Mouse (Mus musculus): Measurements from ENCODE around the gene Emb.

Gene Emb

GRCm38 (mm10) chr13:117195569-117196495 is 12.5 kb upstream of the Emb start:
- H3K27me3 ChIP-seq (ENCODE audit: insufficient read depth, low read length), result no peaks in the 10 kb centered on the region
- no peaks in the 10 kb centered on the region for H3K36me3 ChIP-seq (ENCODE audit: insufficient read depth, low read length)
- no peaks in the 10 kb centered on the region for H3K4me1 ChIP-seq (replicated peaks; ENCODE audit: low read depth, low read length)
- no peak for TF ChIP-seq POU5F1 (IDR thresholded peaks at IDR 0.05; ENCODE audit: borderline replicate concordance, low read length)
- no peak overlapping the region for H3K4me3 ChIP-seq (replicated peaks; ENCODE audit: low read length)
- H3K9me3 ChIP-seq (ENCODE audit: low read length), result no peaks in the 10 kb centered on the region

GRCm38 (mm10) chr13:117197666-117198065 is 10.7 kb upstream of the Emb start:
- H3K27me3 ChIP-seq (ENCODE audit: insufficient read depth, low read length), result no peaks in the 10 kb centered on the region
- no peaks in the 10 kb centered on the region for H3K4me1 ChIP-seq (replicated peaks; ENCODE audit: low read depth, low read length)
- no peaks in the 10 kb centered on the region for H3K36me3 ChIP-seq (ENCODE audit: insufficient read depth, low read length)
- no peaks in the 10 kb centered on the region for H3K9me3 ChIP-seq (ENCODE audit: low read length)
- TF ChIP-seq CTCF (conservative IDR thresholded peaks at IDR 0.05; ENCODE audit: low read length) (no peak), POU5F1 (IDR thresholded peaks at IDR 0.05; ENCODE audit: borderline replicate concordance, low read length) (no peak), NANOG (IDR thresholded peaks at IDR 0.05; ENCODE audit: borderline replicate concordance, low read length) (no peak)
- H3K4me3 ChIP-seq (replicated peaks; ENCODE audit: low read length), result no peak overlapping the region

GRCm38 (mm10) chr13:117198402-117199083 is 9.8 kb upstream of the Emb start:
- H3K36me3 ChIP-seq (ENCODE audit: insufficient read depth, low read length), result no peaks in the 10 kb centered on the region
- no peaks in the 10 kb centered on the region for H3K4me1 ChIP-seq (replicated peaks; ENCODE audit: low read depth, low read length)
- H3K27me3 ChIP-seq (ENCODE audit: insufficient read depth, low read length), result no peaks in the 10 kb centered on the region
- TF ChIP-seq CTCF (conservative IDR thresholded peaks at IDR 0.05; ENCODE audit: low read length) (peak; percentile 70), NANOG (IDR thresholded peaks at IDR 0.05; ENCODE audit: borderline replicate concordance, low read length) (no peak)
- H3K4me3 ChIP-seq (replicated peaks; ENCODE audit: low read length), result no peak overlapping the region
- no peaks in the 10 kb centered on the region for H3K9me3 ChIP-seq (ENCODE audit: low read length)

DNA sequence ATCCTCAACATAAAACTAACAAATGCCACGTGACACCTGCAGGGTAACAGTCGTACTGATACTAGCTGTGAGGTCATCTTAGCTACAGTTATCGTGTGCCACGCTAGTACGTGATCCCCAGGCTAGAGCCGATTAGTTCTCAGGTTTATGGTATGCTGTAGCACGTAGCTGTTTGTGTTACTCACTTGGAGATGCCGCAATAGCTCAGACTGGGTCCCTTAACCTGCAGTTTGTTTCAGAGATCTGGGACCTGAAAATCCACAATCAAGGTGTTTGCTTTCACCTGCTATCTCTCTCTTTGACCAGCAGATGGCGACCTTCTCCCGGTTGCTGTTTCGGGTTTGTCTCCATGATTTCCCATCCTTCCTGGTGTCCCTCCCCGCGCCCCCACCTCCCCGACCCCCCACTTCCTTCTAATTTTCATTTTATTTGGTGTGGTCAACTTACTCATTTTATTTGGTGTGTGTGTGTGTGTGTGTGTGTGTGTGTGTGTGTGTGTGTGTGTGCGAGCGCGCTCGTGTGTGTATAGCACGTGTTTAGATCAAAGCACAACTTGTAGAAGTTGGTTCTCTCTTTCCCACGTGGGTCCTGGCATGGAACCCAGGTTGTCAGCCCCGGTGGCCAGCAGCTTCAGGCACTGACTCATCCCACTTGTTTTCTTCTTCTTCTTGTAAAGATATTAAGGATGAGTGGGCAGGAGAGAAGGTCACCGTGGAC is 5.4 kb upstream of the Emb start:
- Histone ChIP-seq H3K27me3 (ENCODE audit: insufficient read depth, low read length) (no peaks in the 10 kb centered on the region), H3K4me3 (replicated peaks; ENCODE audit: low read length) (no peak overlapping the region), H3K4me1 (replicated peaks; ENCODE audit: low read depth, low read length) (peaks cover 1% of the 10 kb centered on the region; the same call in 1 of the 2 replicates), H3K36me3 (ENCODE audit: insufficient read depth, low read length) (no peaks in the 10 kb centered on the region), H3K9me3 (ENCODE audit: low read length) (no peaks in the 10 kb centered on the region)
- TF ChIP-seq POU5F1 (IDR thresholded peaks at IDR 0.05; ENCODE audit: borderline replicate concordance, low read length) (no peak), CTCF (conservative IDR thresholded peaks at IDR 0.05; ENCODE audit: low read length) (peak; percentile 51)

GRCm38 (mm10) chr13:117204685-117205084 is 3.7 kb upstream of the Emb start:
- peaks cover 7% of the 10 kb centered on the region; the same call in 1 of the 2 replicates for H3K4me1 ChIP-seq (replicated peaks; ENCODE audit: low read depth, low read length)
- no peaks in the 10 kb centered on the region for H3K27me3 ChIP-seq (ENCODE audit: insufficient read depth, low read length)
- no peaks in the 10 kb centered on the region for H3K36me3 ChIP-seq (ENCODE audit: insufficient read depth, low read length)
- H3K4me3 ChIP-seq (replicated peaks; ENCODE audit: low read length), result no peak overlapping the region
- TF ChIP-seq POU5F1 (IDR thresholded peaks at IDR 0.05; ENCODE audit: borderline replicate concordance, low read length), result no peak
- TF ChIP-seq NANOG (IDR thresholded peaks at IDR 0.05; ENCODE audit: borderline replicate concordance, low read length), result no peak
- no peak for TF ChIP-seq CTCF (conservative IDR thresholded peaks at IDR 0.05; ENCODE audit: low read length)
- H3K9me3 ChIP-seq (ENCODE audit: low read length), result no peaks in the 10 kb centered on the region

- Histone ChIP-seq H3K9me3 (ENCODE audit: low read length) (no peaks in the 10 kb centered on the region), H3K27me3 (ENCODE audit: insufficient read depth, low read length) (no peaks in the 10 kb centered on the region), H3K4me1 (replicated peaks; ENCODE audit: low read depth, low read length) (peaks cover 14% of the 10 kb centered on the region), H3K4me3 (replicated peaks; ENCODE audit: low read length) (no peak overlapping the region), H3K36me3 (ENCODE audit: insufficient read depth, low read length) (no peaks in the 10 kb centered on the region)
- no peak for TF ChIP-seq NANOG (IDR thresholded peaks at IDR 0.05; ENCODE audit: borderline replicate concordance, low read length)
- no peak for TF ChIP-seq POU5F1 (IDR thresholded peaks at IDR 0.05; ENCODE audit: borderline replicate concordance, low read length)
- no peak for TF ChIP-seq CTCF (conservative IDR thresholded peaks at IDR 0.05; ENCODE audit: low read length)
Observed at GRCm38 (mm10) chr13:117206066-117206465, 2.3 kb upstream of the Emb start.

DNA sequence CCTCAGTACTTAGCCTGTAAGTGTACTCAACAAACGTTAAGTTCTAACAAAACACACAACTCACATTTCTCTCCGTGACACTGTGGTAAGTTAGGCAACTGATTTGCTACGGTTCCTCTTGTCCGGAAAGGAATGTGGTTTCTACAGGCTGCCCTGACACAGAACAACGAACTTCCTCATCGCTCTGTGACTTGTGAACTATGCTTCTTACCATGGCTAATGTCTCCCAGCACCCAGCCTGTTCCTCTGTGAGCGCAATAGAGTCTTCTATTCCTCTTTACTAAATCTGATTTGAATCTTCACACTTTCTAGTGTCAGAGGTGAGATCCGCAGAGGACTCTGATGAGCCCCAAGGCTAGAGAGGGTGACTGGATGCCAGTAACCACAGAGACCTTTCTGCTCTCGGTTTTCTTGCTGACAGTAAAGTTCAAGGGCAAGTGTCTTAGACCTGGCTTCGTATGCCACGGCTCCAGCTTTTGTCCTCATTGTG is 3.1 kb downstream of the Emb start:
- peaks cover 48% of the 10 kb centered on the region for H3K4me1 ChIP-seq (replicated peaks; ENCODE audit: low read depth, low read length)
- H3K9me3 ChIP-seq (ENCODE audit: low read length), result no peaks in the 10 kb centered on the region
- no peaks in the 10 kb centered on the region for H3K36me3 ChIP-seq (ENCODE audit: insufficient read depth, low read length)
- no peaks in the 10 kb centered on the region for H3K27me3 ChIP-seq (ENCODE audit: insufficient read depth, low read length)
- TF ChIP-seq NANOG (IDR thresholded peaks at IDR 0.05; ENCODE audit: borderline replicate concordance, low read length) (no peak), POU5F1 (IDR thresholded peaks at IDR 0.05; ENCODE audit: borderline replicate concordance, low read length) (no peak), CTCF (conservative IDR thresholded peaks at IDR 0.05; ENCODE audit: low read length) (no peak)
- H3K4me3 ChIP-seq (replicated peaks; ENCODE audit: low read length), result no peak overlapping the region

DNA sequence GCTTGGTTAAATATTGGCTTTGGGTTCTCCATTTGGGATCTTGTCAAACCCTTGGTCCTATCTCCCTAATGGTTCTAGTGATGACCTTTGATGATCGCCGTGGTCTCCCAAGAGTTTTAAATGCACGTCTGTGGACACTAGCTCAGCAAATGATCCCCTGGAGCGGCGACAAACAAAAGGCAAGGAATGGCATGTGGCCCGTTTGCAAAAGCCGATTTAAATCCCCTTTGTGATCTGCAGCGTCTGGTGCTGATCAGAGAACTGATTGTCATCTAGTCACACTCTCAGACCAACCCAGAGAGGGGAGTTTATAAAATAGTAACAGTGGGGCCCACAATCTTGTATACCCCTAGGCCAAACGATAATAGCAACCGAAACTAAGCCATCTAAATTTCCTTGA is 7.1 kb downstream of the Emb start:
- no peak for TF ChIP-seq POU5F1 (IDR thresholded peaks at IDR 0.05; ENCODE audit: borderline replicate concordance, low read length)
- TF ChIP-seq CTCF (conservative IDR thresholded peaks at IDR 0.05; ENCODE audit: low read length), result no peak
- no peak for TF ChIP-seq NANOG (IDR thresholded peaks at IDR 0.05; ENCODE audit: borderline replicate concordance, low read length)
- Histone ChIP-seq H3K4me1 (replicated peaks; ENCODE audit: low read depth, low read length) (peaks cover 73% of the 10 kb centered on the region), H3K36me3 (ENCODE audit: insufficient read depth, low read length) (no peaks in the 10 kb centered on the region), H3K9me3 (ENCODE audit: low read length) (no peaks in the 10 kb centered on the region), H3K27me3 (ENCODE audit: insufficient read depth, low read length) (no peaks in the 10 kb centered on the region), H3K4me3 (replicated peaks; ENCODE audit: low read length) (no peak overlapping the region)

All from E14TG2a.4 (cell line).